Mouse (Mus musculus): Measurements from ENCODE around the gene Aco2. TPM values are rescaled to one million over a fixed set of nuclear protein-coding genes. Genes with fewer than 3 reads are reported as not detected.

The Aco2 gene
- polyA plus RNA-seq, 1 experiment from 2014 or later: 178 TPM

DNA sequence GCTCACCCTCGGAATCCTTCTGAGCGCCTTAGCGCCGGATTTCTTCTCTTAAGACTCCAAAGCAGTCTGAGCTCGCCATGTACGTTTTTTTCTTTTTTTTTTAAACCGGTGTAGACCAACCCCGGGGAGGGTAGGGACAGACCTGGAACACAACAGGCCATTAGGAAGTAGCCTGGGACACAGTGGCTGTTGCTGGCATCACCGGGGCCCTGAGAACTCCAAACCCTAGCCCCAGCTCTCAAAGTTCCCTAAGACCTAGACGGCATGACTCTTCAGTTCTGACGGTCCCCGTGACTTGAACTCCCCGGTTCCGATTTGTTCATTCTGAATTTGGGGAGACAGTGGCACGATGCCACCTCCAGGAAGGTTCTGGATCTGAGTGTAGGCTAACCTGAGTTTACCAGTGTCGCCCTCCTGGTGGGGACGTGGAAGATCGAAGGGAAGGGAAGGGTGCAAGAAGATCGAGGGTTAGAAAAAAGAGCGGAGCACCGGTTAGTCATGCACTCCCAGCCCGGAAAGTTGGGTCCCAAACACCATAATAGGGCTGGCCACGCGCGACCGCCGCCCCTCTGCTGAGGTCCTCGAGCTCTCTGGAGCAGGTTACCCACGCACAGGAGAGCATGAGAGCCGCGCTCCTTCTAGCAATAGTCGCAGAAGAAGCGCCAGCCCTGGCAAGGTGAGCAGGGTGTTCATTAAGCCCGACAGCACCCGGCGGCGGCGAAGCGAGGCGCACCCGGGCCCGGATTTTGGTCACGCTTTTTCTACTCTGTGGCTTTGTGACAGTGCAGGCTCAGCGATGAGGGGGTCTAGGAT lies 13.4 kb upstream of the Aco2 start, which contains the start of gene Tob2:
Gene Tob2, minus strand, starts transcription at position 280 of the 813 bp plus-strand sequence.
- peaks cover 9% of the 10 kb centered on the region; the same call in 1 of the 2 replicates for H3K4me1 ChIP-seq (replicated peaks; ENCODE audit: control insufficient read depth, insufficient read depth, low read length)
- peak within 1 kb of the TSS; percentile 94 for H3K4me3 ChIP-seq (ENCODE audit: low read depth, low read length)
- H3K36me3 ChIP-seq (ENCODE audit: control insufficient read depth, insufficient read depth, low read length): peaks cover 3% of the 10 kb centered on the region
- peak within 1 kb of the TSS; percentile 94 for H3K9ac ChIP-seq (ENCODE audit: low read length)
- WGBS: under 1% methylated on average over 44 of the region's 44 CpGs
- DNase-seq (ENCODE audit: low spot score): peak; percentile 82
- peak; percentile 9 for ATAC-seq (replicated peaks; ENCODE audit: low FRiP score, low TSS enrichment, low read depth)
- H3K9me3 ChIP-seq (ENCODE audit: control insufficient read depth, low read length): no peaks in the 10 kb centered on the region
- peak within 1 kb of the TSS; percentile 95 for H3K27ac ChIP-seq (ENCODE audit: low read depth)
- peak within 1 kb of the TSS; percentile 98 for H3K4me2 ChIP-seq (ENCODE audit: low read length)
- no peaks in the 10 kb centered on the region for H3K27me3 ChIP-seq (replicated peaks; ENCODE audit: control insufficient read depth, insufficient read depth, low read length)

DNA sequence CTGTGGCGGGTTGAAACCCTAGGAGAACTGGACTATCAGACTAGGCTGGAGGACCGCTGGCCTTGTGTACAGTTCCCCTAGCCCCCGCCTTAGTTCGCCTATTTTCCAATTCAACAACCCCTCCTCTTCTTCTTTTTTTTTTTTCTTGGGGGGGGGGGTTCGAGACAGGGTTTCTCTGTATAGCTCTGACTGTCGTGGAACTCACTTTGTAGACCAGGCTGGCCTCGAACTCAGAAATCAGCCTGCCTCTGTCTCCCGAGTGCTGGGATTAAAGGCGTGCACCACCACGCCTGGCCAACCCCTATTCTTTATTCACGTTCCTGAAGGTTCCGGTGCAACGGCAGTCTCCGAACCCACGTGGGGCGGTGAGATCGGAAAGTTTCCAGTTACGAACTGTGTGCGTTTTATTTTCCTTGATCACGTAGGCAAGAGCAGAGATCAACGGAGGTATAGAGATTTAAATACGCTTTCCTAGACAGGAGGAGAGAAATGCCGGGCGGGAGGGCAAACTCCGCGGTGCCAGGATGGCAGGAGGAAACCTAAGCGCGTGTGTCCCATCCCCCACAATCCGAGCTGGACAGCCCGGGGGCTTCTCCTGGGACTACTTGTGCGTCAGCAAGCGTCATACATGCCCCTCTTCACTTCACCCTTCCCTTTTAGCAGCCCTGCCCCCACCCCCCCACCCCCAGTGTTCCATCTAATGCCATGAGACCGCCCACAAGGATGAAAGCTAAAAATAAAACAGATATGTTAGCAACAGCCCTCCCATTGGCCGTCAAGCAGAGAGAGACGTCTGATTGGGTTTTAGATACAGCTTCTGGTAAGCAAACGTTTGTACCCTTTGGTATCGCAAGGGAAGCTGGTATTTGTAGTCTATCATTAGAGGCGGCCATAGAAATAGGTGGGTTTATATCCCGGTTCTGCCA lies 12.5 kb upstream of the Aco2 start:
- Histone ChIP-seq H3K27ac (ENCODE audit: low read depth) (peak overlapping the region; percentile 95), H3K4me2 (ENCODE audit: low read length) (peak overlapping the region; percentile 98), H3K4me3 (ENCODE audit: low read depth, low read length) (peak overlapping the region; percentile 94), H3K27me3 (replicated peaks; ENCODE audit: control insufficient read depth, insufficient read depth, low read length) (no peaks in the 10 kb centered on the region), H3K9ac (ENCODE audit: low read length) (peak overlapping the region; percentile 94), H3K4me1 (replicated peaks; ENCODE audit: control insufficient read depth, insufficient read depth, low read length) (peaks cover 9% of the 10 kb centered on the region; the same call in 1 of the 2 replicates), H3K36me3 (ENCODE audit: control insufficient read depth, insufficient read depth, low read length) (peaks cover 8% of the 10 kb centered on the region), H3K9me3 (ENCODE audit: control insufficient read depth, low read length) (no peaks in the 10 kb centered on the region)
- WGBS: under 1% methylated on average over 39 of the region's 39 CpGs
- peak; percentile 90 for DNase-seq (ENCODE audit: low spot score)
- peak; percentile 84 for ATAC-seq (replicated peaks; ENCODE audit: low FRiP score, low TSS enrichment, low read depth)

GRCm38 (mm10) chr15:81860471-81861135 lies 11.5 kb upstream of the Aco2 start:
- Histone ChIP-seq H3K9ac (ENCODE audit: low read length) (no peak overlapping the region), H3K9me3 (ENCODE audit: control insufficient read depth, low read length) (no peaks in the 10 kb centered on the region), H3K36me3 (ENCODE audit: control insufficient read depth, insufficient read depth, low read length) (peaks cover 16% of the 10 kb centered on the region), H3K4me1 (replicated peaks; ENCODE audit: control insufficient read depth, insufficient read depth, low read length) (peaks cover 9% of the 10 kb centered on the region; the same call in 1 of the 2 replicates), H3K27ac (ENCODE audit: low read depth) (peak overlapping the region; percentile 70; the same call in 1 of the 2 replicates), H3K27me3 (replicated peaks; ENCODE audit: control insufficient read depth, insufficient read depth, low read length) (no peaks in the 10 kb centered on the region), H3K4me3 (ENCODE audit: low read depth, low read length) (peak overlapping the region; percentile 94; the same call in 1 of the 2 replicates), H3K4me2 (ENCODE audit: low read length) (peak overlapping the region; percentile 98)
- ATAC-seq (replicated peaks; ENCODE audit: low FRiP score, low TSS enrichment, low read depth) (no peak), DNase-seq (ENCODE audit: low spot score) (no peak)
- 36% methylated on average over 8 of the region's 8 CpGs for WGBS

DNA sequence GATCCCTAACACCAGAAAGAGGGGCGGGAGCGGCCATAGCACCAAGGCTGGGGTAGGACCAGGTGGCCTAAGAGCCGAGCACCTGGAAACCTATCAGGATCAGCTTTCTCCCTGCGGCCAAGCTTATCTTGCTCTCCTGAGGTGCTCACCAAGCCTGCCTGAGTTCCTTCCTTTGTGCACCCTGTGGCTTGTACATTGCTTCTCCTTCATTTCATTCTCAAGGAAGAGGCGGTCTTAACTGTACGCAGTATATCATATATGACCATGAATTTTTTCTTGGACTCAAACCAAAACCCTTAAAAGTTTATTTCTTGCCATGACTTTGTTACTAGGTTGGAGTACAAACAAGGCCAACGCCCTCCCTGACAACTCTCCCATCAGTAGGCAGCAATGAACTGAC lies 7.9 kb upstream of the Aco2 start:
- H3K4me2 ChIP-seq (ENCODE audit: low read length): no peak overlapping the region
- no peaks in the 10 kb centered on the region for H3K9me3 ChIP-seq (ENCODE audit: control insufficient read depth, low read length)
- no peaks in the 10 kb centered on the region for H3K27me3 ChIP-seq (replicated peaks; ENCODE audit: control insufficient read depth, insufficient read depth, low read length)
- ATAC-seq (replicated peaks; ENCODE audit: low FRiP score, low TSS enrichment, low read depth): no peak
- H3K4me3 ChIP-seq (ENCODE audit: low read depth, low read length): no peak overlapping the region
- DNase-seq (ENCODE audit: low spot score): no peak
- H3K4me1 ChIP-seq (replicated peaks; ENCODE audit: control insufficient read depth, insufficient read depth, low read length): peaks cover 5% of the 10 kb centered on the region; the same call in 1 of the 2 replicates
- H3K36me3 ChIP-seq (ENCODE audit: control insufficient read depth, insufficient read depth, low read length): peaks cover 53% of the 10 kb centered on the region
- no peak overlapping the region for H3K27ac ChIP-seq (ENCODE audit: low read depth)
- no peak overlapping the region for H3K9ac ChIP-seq (ENCODE audit: low read length)
- WGBS: 92% methylated on average over 7 of the region's 7 CpGs

DNA sequence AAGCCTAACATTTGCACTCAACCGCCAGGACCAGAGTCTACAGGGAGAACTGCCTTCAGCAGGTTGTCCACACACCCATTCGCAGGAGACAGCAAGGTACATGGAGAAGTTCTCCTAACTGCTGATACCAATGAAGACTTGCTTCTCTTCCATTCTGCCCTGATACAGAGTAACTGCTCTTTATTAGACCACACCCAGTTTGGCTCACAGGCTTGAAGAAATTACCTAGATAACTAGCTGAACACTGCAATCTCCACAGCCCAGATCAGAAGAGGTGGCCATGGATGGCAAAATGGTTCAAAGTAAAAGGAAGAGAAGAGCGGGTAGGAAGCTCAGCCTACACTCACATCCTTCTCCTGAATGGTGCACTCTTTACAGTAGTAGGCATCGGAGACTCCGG lies 2.1 kb upstream of the Aco2 start:
- Histone ChIP-seq H3K4me3 (ENCODE audit: low read depth, low read length) (no peak overlapping the region), H3K9ac (ENCODE audit: low read length) (no peak overlapping the region), H3K9me3 (ENCODE audit: control insufficient read depth, low read length) (no peaks in the 10 kb centered on the region), H3K27me3 (replicated peaks; ENCODE audit: control insufficient read depth, insufficient read depth, low read length) (no peaks in the 10 kb centered on the region), H3K36me3 (ENCODE audit: control insufficient read depth, insufficient read depth, low read length) (peaks cover 58% of the 10 kb centered on the region), H3K27ac (ENCODE audit: low read depth) (no peak overlapping the region), H3K4me2 (ENCODE audit: low read length) (no peak overlapping the region), H3K4me1 (replicated peaks; ENCODE audit: control insufficient read depth, insufficient read depth, low read length) (peaks cover 11% of the 10 kb centered on the region; the same call in 1 of the 2 replicates)
- ATAC-seq (replicated peaks; ENCODE audit: low FRiP score, low TSS enrichment, low read depth): no peak
- DNase-seq (ENCODE audit: low spot score): no peak
- WGBS: 97% methylated on average over 5 of the region's 5 CpGs

DNA sequence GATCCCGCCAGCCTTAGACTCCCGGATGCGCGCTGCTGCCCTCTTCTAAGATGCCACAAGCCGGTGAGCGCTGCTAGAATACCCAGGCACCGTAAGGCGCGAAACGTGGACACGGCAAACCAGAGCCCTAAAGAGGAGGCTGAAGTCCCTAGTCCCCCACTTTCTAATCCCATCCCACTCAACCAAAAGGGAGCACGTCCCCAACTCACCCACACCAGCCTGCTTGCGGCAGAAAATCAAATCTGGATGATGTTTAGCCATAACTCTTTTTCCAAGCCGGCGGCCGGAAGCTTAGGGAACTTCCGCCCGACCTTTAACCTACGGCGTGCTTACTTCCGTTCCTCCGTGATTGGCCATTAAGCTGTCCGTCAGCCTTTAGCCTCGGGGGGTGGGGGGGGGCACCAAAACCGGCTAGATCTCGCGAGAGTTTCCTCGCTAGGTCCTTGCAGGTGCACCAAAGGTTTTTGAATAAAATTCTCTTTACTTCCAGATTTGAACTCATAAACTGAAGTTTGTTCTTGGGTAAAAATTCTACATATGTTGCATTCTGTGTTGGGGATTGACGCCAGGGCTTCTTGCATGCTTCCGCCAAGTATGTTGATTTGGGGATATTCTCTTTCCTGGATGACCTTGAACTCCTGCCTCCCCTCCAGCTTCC lies 376 bp upstream of the Aco2 start, which contains the start of gene Phf5a:
Gene Phf5a, minus strand, starts transcription at position 308 of the 658 bp plus-strand sequence.
- Histone ChIP-seq H3K4me3 (ENCODE audit: low read depth, low read length) (peak within 1 kb of the TSS; percentile 98), H3K4me1 (replicated peaks; ENCODE audit: control insufficient read depth, insufficient read depth, low read length) (peaks cover 11% of the 10 kb centered on the region; the same call in 1 of the 2 replicates), H3K36me3 (ENCODE audit: control insufficient read depth, insufficient read depth, low read length) (peaks cover 41% of the 10 kb centered on the region), H3K9me3 (ENCODE audit: control insufficient read depth, low read length) (no peaks in the 10 kb centered on the region), H3K27me3 (replicated peaks; ENCODE audit: control insufficient read depth, insufficient read depth, low read length) (no peaks in the 10 kb centered on the region), H3K4me2 (ENCODE audit: low read length) (peak within 1 kb of the TSS; percentile 97), H3K9ac (ENCODE audit: low read length) (peak within 1 kb of the TSS; percentile 90), H3K27ac (ENCODE audit: low read depth) (peak within 1 kb of the TSS; percentile 99)
- ATAC-seq (replicated peaks; ENCODE audit: low FRiP score, low TSS enrichment, low read depth): peak; percentile 94
- peak; percentile 99 for DNase-seq (ENCODE audit: low spot score)
- under 1% methylated on average over 30 of the region's 30 CpGs for WGBS

GRCm38 (mm10) chr15:81879531-81880401 lies 7.7 kb downstream of the Aco2 start:
- H3K4me1 ChIP-seq (replicated peaks; ENCODE audit: control insufficient read depth, insufficient read depth, low read length): no peaks in the 10 kb centered on the region
- H3K9me3 ChIP-seq (ENCODE audit: control insufficient read depth, low read length): no peaks in the 10 kb centered on the region
- H3K36me3 ChIP-seq (ENCODE audit: control insufficient read depth, insufficient read depth, low read length): no peaks in the 10 kb centered on the region
- DNase-seq (ENCODE audit: low spot score) (no peak), ATAC-seq (replicated peaks; ENCODE audit: low FRiP score, low TSS enrichment, low read depth) (no peak)
- H3K4me2 ChIP-seq (ENCODE audit: low read length): no peak overlapping the region
- no peak overlapping the region for H3K9ac ChIP-seq (ENCODE audit: low read length)
- 74% methylated on average over 5 of the region's 5 CpGs for WGBS
- no peak overlapping the region for H3K27ac ChIP-seq (ENCODE audit: low read depth)
- H3K27me3 ChIP-seq (replicated peaks; ENCODE audit: control insufficient read depth, insufficient read depth, low read length): no peaks in the 10 kb centered on the region
- no peak overlapping the region for H3K4me3 ChIP-seq (ENCODE audit: low read depth, low read length)
